Mouse (Mus musculus): ENCODE results near the gene Prkar2b.

GRCm38 (mm10) chr12:31955843-31956242 lies 105.3 kb downstream of the Prkar2b start:
- no peak for TF ChIP-seq CTCF (IDR thresholded peaks at IDR 0.05; ENCODE audit: borderline replicate concordance, control insufficient read depth, extremely low read depth, insufficient read depth, low read length, poor library complexity)
- TF ChIP-seq POLR2A (IDR thresholded peaks at IDR 0.05; ENCODE audit: control insufficient read depth, extremely low read depth, insufficient read depth, low read length, poor library complexity) = no peak
